Mouse (Mus musculus) c-Kit-negative CD71-positive TER-119-positive erythroid progenitor cells, embryonic 14.5 days (primary cell): ENCODE measurements around the gene Apela.

Source experiments
- DNase-seq: peaks from one replicate; pipeline ENCODE4 v3.0.0-alpha.2; 2013; ENCODE audit warnings: low read depth, low spot score

The Apela gene

GRCm38 (mm10) chr8:65037117-65037533, at the start of gene Apela:
Gene Apela, minus strand, starts transcription at chr8:65037336.
- no peak for DNase-seq

DNA sequence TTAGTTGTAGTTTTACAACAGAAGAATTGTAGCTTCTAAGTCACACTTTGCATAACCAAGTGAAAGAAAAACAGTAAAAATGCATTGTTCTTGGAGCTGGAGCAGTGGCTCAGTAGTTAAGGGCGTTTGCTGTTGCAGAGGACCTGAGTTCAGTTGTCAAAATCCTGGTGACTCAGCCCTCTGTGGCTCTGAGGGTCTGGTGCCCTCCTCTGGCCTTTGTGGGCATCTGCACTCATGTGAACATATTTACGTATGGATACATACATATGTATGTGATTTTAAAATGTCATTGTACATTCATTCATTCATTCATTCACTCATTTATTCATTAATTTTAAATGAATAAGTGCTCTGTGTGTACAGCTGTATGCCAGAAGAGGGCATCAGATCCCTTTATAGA, 48.5 kb upstream of the Apela start:
- DNase-seq, result no peak

GRCm38 (mm10) chr8:65080731-65081130, 43.6 kb upstream of the Apela start:
- DNase-seq, result no peak

- DNase-seq, result no peak
Observed at GRCm38 (mm10) chr8:65074733-65075132, 37.6 kb upstream of the Apela start, which contains the start of gene Gm10663. Gene Gm10663, plus strand, starts transcription at chr8:65075033.

GRCm38 (mm10) chr8:65070996-65071395, 33.9 kb upstream of the Apela start:
- DNase-seq, result no peak

- DNase-seq, result no peak
Observed at GRCm38 (mm10) chr8:65068473-65068819, 31.3 kb upstream of the Apela start.

GRCm38 (mm10) chr8:65067694-65068472, 30.7 kb upstream of the Apela start:
- no peak for DNase-seq

DNA sequence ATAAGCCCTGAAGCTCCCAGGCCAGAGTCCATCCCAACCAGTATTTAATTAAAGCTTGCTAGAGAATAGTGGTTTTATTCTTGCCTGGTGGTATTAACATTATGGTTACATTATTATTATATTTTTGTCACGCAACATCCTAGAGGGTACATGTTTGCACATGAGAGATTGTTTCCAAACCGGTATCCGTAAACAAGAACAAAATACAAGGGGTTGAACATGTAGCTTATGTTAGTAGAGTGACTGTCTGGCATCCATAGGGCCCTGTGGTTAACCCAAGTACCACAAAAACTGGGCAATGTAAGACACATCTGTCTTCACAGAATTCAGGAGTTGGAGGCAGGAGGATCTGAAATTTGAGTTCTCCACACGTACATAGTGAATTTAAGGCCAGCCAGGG, 29.9 kb upstream of the Apela start:
- no peak for DNase-seq

DNA sequence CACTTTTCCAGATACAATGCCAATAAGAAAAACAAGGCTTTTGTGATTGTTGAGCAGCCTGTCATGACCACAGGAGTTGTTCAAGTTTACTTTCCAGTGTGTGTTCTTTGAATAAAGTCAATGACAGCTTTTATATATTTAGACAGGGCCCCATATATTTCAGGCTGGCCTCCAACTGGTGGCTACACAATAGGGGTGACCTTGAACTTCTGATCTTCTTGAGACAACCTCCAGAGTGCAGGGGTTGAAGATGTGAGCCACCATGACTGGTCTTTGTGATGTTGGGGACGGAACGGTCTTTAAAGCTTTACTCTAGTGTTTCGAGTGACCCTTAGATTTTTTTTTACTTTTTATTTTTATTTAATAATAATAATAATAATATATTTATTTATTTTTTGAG, 28.5 kb upstream of the Apela start:
- DNase-seq, result no peak

DNA sequence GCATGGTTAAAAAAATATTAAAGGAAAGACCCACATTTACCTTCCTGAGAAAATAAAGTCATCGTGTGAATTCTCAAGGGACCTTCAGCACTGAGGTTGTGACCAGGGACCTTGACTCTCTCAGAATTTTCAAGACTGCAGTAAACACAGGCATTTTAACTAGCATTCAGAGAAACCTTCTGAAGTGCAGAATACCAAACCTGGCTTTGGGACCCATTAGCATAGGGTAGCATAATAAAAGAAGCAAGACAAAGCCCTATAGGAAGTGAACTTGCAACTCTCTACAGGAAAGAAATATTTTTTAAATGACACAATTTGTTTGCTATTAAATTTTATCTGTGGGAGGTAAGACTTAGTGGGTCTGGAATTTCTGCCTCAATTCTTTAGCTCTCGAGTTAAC, 26.9 kb upstream of the Apela start:
- no peak for DNase-seq

DNA sequence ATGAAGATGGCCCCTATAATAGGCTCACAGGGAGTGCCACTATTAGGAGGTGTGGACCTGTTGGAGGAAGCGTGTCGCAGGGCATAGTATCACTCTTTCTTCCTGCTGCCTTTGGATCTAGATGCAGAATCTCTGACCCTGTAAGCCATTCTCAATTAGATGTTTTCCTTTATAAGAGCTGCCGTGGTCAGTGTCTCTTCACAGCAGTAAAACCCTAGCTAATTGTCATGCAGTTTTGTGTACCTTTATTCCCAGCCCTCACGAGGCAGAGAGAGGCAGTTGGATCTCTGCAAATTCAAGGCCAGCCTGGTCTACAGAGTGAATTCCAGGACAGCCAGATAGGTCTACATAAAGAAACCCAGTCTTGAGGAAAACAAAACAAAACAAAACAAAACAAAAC, 25.1 kb upstream of the Apela start:
- DNase-seq, result no peak

- no peak for DNase-seq
Observed at GRCm38 (mm10) chr8:65056722-65057121, 19.6 kb upstream of the Apela start.

DNA sequence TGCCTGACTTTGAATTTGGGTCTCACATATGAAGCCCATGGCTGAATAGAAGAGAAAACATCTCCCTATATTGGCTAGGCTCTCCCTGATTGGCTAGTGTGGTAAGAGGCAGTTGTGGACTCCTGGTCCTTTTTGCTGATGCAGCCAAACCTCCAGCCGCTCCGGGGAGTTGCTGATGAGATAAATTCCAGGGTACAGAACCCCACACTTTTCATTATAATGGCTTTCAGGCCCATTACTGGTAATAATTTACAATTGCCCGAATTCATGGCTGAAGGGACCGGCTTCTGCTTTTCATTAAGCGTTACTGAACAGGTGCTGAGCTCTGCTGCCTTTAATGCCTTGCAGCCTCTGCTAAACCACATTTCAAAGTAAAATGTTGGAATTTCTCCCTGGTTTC, 16.8 kb upstream of the Apela start:
- DNase-seq, result no peak

GRCm38 (mm10) chr8:65053554-65053953, 16.4 kb upstream of the Apela start:
- DNase-seq, result no peak

DNA sequence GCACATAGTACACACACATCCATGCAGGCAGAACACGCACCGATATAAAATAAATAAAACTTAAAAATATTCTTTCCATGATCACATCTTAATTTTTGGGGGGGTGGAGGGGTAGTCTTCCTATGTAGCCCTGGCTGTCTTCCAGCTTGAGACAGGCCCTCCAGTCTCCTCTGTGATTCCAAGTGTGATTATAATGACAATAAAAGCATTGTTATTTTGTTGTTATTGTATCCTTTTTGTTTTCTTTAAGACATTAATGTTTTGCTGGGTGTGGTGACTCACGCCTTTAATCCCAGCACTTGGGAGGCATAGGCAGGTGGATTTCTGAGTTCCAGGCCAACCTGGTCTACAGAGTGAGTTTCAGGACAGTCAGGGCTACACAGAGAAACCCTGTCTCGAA, 10.7 kb upstream of the Apela start:
- no peak for DNase-seq

- no peak for DNase-seq
Observed at GRCm38 (mm10) chr8:65047193-65047592, 10.1 kb upstream of the Apela start.

DNA sequence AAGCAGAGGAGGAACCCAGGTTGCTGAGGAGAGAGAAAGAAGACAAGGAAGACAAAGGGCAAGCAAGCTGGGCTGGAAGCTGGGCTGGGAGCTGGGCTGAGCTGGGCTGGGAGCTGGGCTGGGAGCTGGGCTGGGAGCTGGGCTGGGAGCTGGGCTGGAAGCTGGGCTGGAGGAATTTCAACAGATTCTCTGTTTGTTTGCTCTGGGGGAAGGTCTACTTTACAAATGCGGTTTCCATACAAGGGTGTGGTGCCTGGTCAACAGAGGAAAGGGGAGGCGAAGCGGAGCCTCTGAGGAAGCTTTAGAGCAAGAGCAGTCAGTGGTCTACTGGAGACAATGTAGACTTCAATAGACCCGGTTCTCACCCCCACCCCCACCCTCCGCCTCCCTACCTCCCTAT, 9.4 kb upstream of the Apela start:
- DNase-seq, result no peak

GRCm38 (mm10) chr8:65034136-65034535, 3.0 kb downstream of the Apela start:
- no peak for DNase-seq

- no peak for DNase-seq
Observed at GRCm38 (mm10) chr8:65033056-65033455, 4.1 kb downstream of the Apela start.

DNA sequence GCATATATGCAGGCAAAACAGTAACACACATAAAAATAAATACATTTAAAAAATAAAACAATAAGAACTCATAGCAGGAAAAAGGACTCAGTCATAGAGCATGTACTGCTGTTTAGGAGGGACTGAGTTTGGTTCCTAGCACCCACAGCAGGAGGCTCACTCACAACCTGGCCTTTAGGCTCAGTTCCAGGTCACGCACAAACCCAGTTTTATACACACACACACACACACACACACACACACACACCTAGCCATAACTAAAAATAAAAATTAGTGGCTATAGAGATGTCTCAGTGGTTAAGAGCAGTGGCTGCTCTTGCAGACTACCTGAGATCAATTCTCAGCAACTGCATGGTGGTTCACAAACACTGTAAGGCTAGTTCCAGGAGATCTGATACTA, 5.0 kb downstream of the Apela start:
- no peak for DNase-seq

DNA sequence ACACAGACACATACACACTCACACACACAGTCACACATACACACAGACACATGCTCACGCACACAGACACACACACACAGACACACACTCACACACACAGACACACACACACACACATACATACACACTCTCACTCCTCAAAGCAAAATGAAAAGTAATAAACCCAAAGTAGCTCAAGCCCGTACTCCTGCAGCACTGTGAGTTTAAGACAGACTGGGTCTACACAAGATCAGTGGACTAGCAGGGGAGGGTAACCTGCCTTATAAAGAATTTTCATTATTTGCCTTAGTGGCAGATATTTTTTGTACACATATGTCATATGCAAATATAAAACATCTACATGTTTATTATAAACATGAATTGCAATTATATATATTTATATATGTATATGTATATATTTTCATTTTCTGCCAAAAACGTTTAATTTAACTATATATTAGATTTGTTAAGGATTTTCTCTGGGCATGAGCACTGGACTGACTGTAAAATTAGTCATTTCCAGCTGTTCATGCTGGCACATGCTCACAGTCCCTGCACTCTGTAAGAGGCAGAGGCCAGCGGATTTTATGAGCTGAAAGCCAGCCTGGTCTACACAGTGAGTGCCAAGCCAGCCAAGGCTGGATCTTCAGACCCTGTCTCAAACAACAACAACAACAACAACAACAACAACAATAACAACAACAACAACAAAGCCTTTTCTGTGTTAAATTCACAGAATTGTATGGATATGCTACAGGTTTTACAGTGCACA, 6.2 kb downstream of the Apela start:
- DNase-seq, result no peak

GRCm38 (mm10) chr8:65029776-65030175, 7.4 kb downstream of the Apela start:
- DNase-seq, result no peak
